Mouse (Mus musculus): ENCODE data around the gene Cryzl2.

Cryzl2 gene

DNA sequence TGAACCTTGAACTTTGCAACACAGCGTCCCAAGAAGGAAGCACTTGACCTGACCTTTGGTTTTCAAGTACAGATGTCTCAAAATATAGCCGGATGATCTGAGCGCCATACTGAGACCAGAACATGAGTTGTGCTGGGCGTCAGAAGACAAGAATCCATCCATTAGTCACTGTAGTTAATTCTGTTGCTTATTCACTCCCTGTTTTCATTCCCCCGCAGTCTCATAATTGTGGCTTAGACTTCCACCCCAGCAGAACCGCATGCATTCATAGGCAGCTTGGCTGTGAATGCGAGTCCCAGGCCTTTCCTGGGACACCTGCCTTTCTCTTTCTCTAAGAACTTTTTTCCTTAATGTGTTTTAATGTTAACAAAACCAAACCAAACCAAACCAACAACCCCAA is 14.3 kb downstream of the Cryzl2 start:
- DNase-seq (ENCODE audit: low spot score in 2 of 2) = no peak

DNA sequence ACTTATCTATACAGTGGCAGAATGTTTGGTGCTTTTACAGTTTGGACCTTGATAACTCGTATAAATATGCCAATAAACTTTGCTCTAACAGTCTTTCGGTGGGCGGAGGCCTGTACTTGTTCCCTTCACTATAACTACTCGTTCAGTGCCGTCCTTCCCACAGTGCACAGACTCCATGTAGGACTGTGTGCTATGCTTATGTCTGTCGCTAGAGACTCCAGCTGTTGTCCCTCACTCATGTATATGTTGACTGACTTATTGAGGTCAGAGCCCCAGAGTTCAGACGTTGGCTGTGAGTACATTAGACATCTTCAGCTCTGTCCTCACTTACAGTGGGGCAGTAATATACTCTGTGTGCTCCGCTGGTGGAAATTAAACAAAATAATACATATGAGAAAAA is 16.5 kb downstream of the Cryzl2 start:
- no peak for DNase-seq (ENCODE audit: low spot score in 2 of 2)

DNA sequence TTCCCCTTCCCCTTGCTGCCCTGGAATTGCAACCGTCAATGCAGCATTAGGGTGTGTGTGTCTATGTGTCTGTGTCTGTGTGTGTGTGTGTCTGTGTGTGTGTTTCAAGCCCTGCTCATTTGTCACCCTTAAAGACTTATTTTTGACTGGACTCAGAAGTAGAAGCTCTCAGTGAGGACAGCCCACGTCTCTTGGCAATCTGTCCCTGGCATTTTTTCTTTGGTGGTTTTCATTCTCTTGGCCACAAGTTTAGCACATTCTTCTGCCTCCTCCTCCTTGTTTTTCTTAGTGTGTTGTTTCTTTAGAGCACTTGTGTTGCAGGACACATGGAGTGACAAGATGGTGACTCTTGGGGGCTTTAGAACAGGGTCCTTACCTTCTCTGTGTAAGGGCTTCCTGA is 17.9 kb downstream of the Cryzl2 start:
- peak in 1 of 2 experiments; percentile 62 for DNase-seq (ENCODE audit: low spot score in 2 of 2)

DNA sequence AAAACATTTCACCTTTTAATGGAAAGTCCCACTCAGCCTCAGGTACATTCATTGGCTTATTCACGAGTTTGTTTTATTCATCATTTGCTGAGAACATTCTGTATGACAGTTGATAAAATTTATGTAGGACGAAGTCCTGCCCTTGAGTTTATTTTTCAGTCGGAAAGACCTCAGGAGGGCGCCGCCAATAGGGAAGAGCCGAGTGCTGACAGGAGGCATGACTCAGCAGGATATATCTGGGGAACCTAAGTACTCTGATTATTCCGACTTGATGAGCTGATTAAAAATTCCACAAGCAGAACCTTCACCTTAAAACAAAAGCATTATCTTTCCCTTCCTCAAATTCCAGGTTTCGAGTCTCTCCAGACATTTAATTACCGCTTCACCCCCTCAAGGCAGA is 21.7 kb downstream of the Cryzl2 start:
- no peak for DNase-seq (ENCODE audit: low spot score in 2 of 2)

DNA sequence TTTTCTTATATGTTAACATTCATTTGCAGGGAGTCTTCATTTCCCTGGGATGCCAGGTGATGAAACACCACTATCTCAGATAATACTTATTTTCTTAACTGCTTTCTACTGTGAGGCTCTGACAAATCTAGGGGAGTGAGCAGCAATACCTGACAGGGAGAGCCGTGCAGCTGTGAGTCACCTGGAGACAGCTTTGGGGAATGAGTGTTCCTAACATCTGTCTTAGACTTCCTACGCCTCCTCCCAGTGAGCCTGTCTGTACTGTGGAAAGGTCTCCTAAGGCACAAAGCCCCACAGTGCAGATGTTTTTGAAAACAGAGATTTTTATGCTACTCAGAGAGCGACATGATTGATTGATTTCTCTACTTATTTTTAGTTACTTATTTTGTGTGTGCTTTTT is 22.5 kb downstream of the Cryzl2 start:
- no peak for DNase-seq (ENCODE audit: low spot score in 2 of 2)

DNA sequence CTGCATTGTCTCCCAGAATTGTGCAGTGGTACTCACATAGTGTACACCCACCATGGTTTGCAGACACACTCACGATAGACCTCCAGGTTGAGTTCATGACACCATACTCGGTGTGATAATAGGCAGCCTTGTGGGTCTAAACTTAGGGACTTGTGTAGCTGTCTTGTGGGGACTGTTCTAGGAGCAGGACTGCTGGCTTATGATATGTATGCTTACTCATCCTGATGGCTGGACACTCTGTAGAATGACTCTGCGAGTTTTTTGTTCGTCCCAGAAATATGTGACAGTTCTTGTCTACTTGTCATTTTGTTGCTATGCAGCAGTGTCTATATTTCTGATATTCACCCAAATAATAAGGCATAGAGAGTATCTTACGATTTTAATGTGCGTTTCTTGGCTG is 23.3 kb downstream of the Cryzl2 start:
- DNase-seq (ENCODE audit: low spot score in 2 of 2) = no peak

DNA sequence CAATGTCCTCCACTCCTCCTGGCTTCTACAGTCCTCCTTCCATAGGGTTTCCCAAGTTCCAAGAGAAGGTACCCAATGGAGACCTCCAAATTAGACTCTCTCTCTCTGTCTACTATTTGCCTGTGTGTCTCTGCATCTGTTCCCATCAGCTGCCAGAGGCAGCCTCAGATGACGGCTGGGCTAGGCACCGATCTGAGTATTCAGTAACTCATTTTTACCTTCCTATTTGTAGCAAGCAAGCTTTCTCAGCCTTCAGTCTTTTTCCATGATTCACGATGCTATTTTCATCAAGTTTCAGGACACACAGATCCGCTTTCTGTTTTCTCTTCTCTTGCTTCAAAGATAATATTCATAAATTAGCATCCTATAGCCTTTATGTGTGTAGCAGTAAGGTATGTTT is 25.8 kb downstream of the Cryzl2 start:
- DNase-seq (ENCODE audit: low spot score in 2 of 2) = no peak

DNA sequence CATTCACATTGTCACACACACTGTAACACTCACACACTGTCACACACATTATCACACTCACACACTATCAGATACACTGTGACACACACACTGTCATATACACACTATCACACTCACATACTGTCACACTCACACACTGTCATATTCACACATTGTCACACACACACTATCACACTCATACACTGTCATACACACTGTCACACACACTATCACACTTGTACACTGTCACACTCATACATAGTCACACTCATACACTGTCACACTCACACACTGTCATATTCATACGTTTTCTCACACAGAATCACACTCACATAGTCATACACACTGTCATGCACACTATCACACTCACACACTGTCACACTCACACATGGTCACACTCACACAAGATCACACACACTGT is 42.3 kb downstream of the Cryzl2 start:
- no peak for DNase-seq (ENCODE audit: low spot score in 2 of 2)

DNA sequence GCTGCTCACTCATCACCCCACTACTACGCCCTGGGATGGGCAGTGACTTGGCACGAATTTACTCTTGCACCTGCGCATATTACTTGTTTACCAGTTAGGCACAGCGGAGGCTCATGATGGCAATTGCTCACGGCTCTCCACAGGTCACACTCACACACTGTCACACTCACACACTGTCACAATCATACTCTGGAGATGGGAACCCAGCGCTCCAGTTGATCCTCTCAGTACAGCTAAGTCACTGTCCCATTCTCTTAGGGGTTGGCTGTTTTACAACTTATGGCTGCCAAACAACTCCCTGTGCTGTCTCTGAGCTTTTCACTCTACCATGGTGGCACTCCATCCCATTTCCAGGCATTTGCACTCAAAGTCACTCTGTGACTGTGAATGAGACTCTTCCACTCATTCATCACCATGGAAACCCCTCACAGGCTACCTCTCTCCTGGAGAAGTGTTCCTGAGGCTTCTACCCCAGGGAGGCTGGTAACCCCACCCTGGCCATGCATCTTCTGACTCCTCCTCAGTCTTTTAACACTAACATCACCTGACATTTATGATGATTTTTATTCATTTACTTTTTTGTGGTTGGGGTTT is 43.1 kb downstream of the Cryzl2 start:
- DNase-seq (ENCODE audit: low spot score in 2 of 2) = no peak

DNA sequence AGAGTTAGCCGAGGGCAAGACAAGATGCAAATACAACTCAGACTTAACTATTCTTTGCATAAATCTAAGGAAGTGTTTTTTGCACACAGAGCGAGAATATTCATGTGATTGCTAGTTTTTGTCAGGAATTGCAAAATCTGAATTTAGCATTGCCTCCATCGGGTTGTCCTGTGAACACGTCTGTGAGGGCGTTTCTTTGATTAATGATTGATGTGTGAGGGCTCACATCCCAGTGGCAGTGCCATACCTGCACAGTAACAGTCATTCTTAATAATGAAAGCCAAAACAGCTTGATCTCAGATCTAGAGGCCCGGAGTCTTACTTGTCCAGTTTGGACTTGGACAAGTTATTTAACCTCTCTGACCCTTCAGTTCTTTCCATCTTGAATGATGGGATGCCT is 44.7 kb downstream of the Cryzl2 start:
- no peak for DNase-seq (ENCODE audit: low spot score in 2 of 2)

DNA sequence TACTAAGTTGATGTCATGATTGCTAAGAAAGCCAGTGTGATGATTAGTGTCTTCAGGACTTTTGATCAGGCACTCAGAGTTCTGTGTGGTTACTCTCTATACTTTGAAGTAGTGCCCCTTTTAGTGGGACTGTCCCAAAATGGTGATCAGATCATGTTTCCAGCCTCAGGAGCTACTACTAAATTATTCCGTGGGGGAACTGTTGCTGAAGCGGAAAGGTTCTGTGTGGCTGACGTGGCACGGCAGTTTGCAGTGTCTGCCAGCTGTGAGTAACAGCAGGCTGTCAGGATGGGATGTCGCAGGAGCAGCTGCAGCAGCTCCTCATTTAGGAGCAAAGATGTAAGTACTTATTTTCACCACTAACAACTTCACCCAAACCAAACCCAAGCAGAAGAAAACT is 48.1 kb downstream of the Cryzl2 start, which contains the start of gene Sec16b:
Sec16b (plus strand) TSS at position 207 of the 400 bp plus-strand sequence.
- no peak for DNase-seq (ENCODE audit: low spot score in 2 of 2)

DNA sequence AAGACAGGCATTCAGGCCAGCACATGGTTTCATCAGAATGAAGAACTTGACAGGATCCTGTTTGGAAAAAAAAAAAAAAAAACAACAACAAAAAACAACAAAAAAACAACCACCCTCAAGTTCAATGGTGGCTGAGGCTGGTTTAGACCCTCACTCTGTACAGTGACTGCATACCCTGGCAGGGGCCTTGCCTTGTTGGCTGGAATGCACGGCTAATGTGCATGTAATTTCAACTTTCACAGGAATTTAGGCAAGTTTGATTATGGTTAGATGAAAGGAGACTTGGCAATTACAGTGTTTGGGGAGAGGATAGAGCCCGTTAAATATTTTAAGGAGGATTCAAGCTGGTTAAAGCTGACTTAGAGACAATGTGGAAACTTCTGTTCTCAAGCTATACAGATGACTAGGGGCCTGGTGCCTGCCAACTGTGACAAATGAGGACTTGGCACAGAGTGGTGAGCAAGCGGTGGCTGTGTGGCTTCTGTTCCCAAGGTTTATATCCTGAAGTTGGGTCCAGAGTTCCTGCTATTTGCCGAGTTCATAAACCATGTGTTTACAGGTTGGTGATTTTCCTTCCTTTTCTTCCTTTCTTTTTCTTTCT is 48.7 kb downstream of the Cryzl2 start:
- no peak for DNase-seq (ENCODE audit: low spot score in 2 of 2)

DNA sequence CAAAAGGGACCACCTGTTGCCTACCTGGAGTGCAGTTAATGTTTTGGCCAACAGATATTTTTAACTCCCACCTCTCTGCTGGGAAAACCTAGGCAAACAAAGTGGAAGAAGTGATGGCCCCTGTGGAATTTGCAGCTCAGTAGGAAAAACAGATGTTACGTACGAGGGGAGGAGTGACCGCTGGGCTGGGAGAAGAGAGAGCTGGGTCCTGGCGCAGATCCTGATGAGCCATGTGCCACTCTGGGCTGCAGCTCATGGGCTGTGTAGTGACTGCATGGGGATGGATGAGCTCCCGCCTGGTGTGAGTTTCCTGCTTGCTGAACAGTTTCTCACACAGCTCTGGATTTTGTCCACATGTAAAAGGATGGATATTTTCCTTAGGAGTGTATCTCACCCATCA is 49.4 kb downstream of the Cryzl2 start:
- no peak for DNase-seq (ENCODE audit: low spot score in 2 of 2)

DNA sequence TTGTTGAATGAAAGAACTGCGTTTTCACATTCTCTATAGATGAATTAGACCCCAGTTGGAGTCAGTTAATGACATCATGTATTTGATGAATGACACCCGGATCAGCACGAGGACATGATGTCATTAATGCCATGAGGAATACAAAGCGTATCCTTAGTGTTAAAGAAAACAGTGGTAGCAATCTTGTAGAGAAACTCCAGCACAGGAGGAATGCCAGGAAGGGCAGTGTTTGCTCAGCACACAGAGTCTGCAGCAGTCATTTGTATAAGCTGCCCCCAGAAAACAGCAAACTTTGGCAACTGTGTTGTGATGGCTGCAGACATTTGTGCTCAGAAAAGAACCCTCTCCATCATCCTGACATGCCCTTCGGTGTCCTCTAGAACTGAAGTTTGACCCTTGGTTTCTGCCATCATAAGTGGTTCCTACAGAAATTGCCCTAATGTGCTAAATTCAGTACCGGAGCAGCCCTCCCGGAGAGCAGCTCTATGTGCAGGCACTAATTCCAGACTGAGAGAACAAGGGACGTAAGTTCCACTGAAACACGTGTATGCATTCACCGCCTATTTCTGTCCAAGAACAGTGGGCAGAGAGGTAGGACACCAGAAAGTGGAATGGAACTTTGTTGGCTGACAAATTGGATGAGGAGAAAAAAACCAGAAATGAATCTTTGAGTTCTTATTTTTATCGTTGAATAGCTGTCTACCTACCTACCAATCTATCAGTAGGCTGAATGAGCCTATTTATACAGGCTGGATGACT is 54.5 kb downstream of the Cryzl2 start:
- DNase-seq (ENCODE audit: low spot score in 2 of 2) = no peak

DNA sequence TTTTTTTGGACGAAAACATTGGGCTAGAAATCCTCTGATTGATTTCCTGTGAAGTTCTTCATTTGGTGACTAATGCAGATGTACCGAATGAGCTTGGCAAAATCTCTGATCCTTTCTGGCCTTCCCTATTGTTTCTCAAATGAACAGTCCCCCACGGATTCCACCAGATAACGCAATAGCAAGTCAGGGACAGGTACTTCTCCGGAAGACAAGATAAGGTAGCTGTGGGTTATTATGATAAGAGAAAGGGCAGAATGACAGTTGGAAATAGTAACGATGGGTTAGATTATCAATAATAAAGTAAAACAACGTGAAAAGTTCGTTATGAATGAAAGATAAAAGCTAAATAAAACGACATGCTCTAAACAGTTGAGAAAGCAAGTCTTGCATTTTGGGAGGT is 55.2 kb downstream of the Cryzl2 start:
- no peak for DNase-seq (ENCODE audit: low spot score in 2 of 2)

DNA sequence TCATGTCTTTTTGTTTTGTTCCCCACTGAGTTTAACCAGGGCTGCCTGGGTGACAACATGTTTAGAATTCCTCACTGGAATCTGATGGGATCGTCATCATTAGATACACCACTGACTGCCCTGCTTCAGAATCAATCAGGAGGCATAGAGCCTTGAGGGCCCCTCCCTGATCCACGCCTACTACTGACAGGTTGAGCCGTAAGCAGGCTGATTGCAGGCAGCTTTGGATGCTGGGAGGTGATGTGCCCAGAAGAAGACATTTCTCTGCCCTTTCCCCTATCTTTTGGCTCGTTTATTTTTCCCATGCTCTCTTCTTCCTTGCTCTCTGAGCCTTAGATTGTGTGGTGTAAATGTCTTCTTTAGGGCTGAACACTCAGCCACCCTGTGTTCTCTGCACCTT is 55.9 kb downstream of the Cryzl2 start:
- no peak for DNase-seq (ENCODE audit: low spot score in 2 of 2)

DNA sequence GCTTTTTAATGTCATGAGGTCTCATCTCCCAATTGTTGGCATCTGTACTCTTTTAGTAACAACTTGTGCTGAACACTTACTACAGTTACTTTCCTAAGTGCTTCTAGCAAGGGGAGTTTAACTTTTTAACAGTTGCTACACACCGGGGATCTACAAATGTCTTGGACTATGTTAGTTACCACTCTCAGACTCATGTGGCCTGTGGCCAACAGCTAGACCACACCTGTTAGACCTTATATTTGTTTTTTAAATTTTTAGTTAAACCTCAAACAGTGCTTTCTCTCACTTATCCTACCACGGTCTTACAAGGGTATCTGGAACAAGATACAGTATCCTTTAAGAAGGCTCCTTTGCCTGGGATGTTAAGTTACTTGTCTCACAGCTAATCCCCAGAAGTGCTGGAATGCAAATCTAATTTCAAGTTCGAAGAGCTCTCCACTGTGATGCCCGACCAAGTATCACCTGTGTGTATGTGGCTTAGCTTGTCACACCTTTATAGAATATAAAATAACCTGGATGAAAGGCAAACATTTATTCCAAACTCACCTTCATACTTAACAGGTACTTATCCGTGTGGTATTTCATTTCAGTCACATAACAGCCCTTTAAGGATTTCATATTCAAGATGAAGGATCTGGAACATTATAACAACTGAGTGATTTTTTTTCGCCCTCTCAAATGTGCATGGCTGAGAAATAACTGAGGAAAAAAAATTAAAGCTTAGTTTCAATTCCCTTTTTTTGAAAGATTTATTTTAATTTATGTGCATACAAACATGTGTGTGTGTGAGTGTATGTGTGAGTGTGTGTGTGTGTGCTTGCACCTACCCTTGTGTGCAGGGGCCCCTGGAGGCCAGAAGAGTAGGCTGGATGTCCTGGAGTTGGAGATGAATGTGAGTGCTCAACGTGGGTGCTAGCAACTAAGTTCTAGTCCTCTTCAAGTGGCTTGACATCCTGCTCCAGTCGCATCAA is 58.7 kb downstream of the Cryzl2 start:
- no peak for DNase-seq (ENCODE audit: low spot score in 2 of 2)

DNA sequence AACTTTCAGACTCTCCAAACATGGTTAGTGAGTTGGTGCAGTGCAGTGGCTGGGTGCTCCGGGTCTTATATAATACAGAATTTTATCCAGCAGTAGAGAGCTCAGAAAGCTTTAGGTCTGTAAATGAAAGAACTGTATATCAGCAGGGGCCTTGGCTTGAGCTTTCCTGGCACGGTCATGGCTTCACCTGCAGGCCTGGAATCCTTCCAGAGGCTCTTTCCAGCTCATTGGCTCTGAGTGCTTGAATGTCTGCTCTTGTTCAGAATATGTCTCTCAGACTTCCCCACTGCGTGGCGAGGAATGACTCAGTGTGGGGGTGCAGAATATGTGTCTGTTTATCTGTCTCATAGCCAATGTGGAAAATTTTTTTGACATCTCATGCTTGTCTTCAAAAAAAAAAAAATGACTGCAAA is 59.7 kb downstream of the Cryzl2 start:
- peak; percentile 83 to 87 for DNase-seq (ENCODE audit: low spot score in 2 of 2)

DNA sequence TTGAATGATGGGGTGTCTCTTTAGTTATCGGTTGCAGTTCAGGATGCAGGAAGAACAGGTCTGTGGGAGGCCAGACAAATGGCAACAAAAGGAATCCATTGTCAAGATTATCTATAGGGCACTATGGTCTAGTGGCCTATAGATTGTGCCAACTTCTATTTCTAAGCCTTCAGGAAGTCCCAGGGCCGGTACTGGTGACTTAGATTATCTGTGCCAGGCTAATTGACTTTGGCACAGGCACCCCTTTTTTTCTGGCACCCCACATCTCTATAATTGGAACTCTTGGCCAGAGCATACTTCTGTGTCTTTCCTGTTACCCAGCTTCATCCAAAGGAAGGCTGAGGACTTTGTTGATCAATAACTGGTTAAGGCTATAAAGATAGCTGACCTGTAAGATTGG is 61.0 kb downstream of the Cryzl2 start:
- no peak for DNase-seq (ENCODE audit: low spot score in 2 of 2)

DNA sequence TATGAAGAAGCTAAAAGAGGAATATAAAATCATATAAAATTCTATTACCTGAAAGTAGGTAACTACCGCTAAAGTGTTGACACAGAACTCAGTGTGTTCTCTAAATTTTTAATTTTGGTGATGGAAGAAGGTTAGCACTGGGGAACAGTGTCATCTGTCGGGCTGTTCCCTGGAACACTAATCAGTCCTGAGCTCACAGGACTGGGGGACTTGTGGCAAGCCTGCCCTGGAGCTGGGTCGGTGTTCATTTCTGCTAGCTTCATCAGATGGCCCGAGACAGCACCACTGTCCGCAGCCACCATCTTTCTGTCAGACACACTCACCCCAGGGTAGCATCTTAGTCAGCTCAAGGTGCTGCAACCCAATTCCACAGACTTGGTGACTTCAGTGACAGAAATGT is 63.9 kb downstream of the Cryzl2 start:
- DNase-seq (ENCODE audit: low spot score in 2 of 2) = no peak

DNA sequence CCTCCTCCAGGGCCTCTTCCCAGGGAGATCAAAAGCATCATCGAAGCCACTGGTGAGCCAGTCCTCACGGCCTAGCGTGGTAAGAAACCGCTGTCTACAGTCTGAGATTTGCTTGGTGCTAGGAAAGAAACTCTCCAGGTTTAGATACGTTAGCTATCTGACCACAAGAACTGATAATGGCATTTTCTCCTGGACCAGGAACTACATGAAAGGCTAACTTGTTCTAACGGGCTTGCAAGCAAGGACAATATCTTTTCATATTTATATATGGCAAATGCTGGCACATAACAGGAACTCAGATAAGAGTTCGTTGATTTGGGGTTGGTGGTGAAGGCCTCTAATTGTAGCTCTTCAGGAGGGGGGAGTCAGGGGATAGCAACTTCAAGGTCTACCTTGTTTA is 66.4 kb downstream of the Cryzl2 start:
- DNase-seq (ENCODE audit: low spot score in 2 of 2) = no peak

DNA sequence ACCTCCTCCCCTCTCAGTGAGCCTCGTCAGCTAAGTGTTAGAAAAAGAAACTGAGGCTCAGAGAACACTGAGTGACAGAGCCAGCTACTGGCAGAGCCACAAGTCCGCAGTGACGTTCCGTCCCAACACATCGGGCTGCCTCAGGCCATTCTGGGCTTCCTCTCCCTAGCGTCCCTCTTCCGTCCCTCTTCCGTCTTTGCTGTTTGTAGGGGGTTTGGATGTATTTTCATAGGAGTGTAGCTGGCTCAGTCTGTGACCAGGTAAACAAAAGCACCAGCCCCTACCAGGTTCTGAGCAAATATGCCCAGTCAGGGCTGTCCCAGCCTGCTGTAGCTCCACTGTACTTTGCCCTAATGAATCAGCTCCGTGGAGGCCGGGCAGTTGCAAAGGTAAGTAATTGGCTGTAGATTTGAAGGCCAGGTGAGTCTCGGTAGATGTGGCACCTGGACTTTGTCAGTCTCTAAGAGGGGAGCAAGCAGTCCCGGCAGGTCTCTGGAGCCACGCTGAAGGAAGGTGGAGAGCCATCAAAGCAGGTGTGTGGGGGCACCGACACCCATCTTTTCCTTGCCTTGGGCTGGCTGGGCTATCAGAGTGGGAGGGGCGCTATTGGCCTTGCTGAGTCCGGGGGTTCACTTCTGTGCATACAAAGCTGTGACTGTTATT is 67.4 kb downstream of the Cryzl2 start:
- DNase-seq (ENCODE audit: low spot score in 2 of 2) = no peak
